Mouse (Mus musculus): Measurements from ENCODE around the gene Bbox1.

The Bbox1 gene

DNA sequence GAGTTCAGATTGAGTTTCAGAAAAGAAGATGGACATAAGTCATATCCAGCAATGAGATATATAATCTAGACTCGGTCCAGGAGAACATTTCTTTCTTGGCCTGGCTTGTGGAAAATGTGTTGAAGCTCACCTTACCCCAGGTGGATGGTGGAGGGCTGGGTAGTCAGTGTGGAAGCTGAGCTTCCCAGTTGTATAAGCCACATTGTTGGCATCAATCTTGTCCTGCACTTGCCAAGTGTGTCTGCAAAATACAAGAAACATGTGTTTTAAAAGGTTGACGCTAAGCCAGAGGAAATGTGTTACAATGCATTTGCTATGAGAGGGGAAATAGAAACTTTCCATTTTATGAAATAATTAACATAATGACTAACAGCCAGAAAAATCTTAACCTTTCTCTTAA lies 38.9 kb downstream of the Bbox1 start:
- in situ Hi-C loops (cut with MboI, MseI) = loop anchor here (10.0 kb wide), 1 partner anchor 1341 kb away; no protein-coding TSS in a partner anchor

DNA sequence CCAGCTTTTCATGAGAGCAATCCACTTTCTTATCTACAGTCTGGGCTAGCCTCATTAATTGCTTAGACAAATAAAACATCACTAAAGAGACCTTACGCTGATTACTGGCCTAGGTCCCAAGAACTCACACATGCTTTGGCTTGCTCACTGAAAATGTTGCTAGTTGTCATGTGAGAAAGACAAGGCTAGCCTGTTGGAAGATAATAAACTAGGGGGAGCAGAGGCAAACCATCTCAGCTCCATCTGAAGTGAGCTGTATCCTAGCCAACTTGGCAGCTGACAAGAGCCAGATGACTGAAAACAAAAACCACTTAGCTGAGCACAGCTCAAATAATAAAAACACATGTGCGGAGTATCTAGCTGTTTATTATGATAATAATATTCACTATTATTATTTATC lies 40.2 kb downstream of the Bbox1 start:
- in situ Hi-C loops (cut with MboI, MseI) = loop anchor here (10.0 kb wide), 1 partner anchor 1339 kb away; no protein-coding TSS in a partner anchor

GRCm38 (mm10) chr2:110269281-110269680 lies 45.1 kb downstream of the Bbox1 start:
- in situ Hi-C loops (cut with MboI, MseI) = no loop called here

- in situ Hi-C loops (cut with MboI, MseI) = no loop called here
Measured at GRCm38 (mm10) chr2:110232252-110232651, 82.1 kb downstream of the Bbox1 start.

GRCm38 (mm10) chr2:110230753-110231152 lies 83.6 kb downstream of the Bbox1 start:
- in situ Hi-C loops (cut with MboI, MseI) = no loop called here

DNA sequence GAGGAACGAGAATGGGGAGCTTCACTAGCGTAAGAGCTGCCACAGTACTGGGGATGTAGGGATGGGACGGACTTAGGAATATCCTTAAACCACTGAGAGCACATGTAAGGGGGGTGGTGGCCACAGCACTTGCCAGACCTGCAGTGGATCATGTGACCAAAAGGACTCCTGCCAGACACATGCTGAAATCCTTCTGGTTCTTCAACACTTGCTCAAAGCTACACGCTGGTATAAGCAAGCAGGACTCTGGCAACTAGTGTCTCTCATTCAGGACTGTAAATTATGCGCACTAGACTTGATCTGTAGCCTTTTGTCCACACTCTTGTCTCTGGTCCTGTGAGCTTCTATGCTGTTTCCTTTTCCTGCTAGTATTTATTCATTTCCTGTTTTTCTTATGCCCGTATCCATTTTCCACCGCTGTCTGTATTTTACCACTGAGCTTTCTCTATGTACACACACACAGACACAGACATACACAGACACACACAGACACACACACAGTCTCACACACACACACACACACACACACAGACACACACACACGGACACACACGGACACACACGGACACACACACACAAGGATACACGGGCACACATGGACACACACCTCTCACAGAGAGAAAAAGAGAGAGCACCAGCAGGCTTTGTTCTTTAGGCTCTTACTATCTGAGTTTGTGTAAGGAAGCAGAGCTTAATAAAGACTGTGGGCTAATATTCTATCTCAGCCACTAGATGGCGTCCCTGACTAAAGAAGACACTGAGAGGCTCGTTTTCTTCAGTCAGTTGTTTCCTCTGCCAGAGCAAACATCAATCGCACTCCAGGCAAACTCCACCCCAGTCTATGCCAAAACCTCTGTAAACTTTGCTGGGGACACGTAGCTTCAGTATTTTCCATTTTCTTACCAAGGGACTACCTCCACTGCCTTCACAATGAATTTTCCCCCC lies 84.9 kb downstream of the Bbox1 start:
- in situ Hi-C loops (cut with MboI, MseI) = loop anchor here (10.0 kb wide), 1 partner anchor 825 kb away; no protein-coding TSS in a partner anchor

DNA sequence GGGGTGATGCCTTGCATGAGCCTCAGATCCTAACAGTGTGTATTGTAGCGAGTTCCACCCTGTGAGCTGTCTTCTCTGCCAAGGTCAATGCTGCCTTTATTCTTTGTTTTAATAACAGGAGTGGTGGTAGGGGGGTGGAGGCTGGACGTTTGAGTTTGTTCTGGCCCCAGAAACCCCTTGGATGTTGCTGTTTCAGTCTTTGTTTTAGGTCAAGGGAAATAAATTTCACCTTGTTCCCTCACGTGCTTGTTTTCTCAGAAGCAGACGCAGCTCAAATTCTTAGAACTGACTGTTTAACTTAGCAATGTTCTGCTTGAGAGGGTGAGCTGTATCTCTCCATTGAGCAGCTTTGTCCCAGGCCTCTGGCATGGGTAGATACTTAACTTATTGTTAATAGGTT lies 87.9 kb downstream of the Bbox1 start:
- in situ Hi-C loops (cut with MboI, MseI) = loop anchor here (10.0 kb wide), 1 partner anchor 828 kb away; no protein-coding TSS in a partner anchor

- in situ Hi-C loops (cut with MboI, MseI) = loop anchor here (10.0 kb wide), 1 partner anchor 829 kb away; no protein-coding TSS in a partner anchor
Measured at GRCm38 (mm10) chr2:110225969-110226368, 88.4 kb downstream of the Bbox1 start.

- in situ Hi-C loops (cut with MboI, MseI) = loop anchor here (10.0 kb wide), 1 partner anchor 832 kb away; no protein-coding TSS in a partner anchor
Measured at GRCm38 (mm10) chr2:110222793-110223192, 91.6 kb downstream of the Bbox1 start.

GRCm38 (mm10) chr2:110220492-110220891 lies 93.9 kb downstream of the Bbox1 start:
- in situ Hi-C loops (cut with MboI, MseI) = loop anchor here (10.0 kb wide), 1 partner anchor 834 kb away; no protein-coding TSS in a partner anchor

DNA sequence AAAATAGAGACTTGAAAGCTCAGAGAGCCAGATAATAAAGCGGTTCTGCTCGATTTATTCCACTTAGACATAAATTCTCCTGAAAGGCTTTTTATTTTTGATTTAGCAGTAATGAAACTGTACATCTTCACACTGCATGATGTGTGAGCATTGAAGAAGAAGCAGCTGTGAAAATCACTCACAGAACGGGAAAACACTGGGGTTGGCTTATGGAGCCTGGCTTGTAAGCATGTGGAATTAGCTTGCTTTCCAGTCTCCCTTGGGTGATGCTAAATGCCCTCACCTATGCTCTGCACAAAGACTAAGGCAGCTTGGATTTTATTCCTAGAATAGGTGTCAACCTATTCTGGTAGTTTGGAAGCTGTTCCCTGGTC lies 98.7 kb downstream of the Bbox1 start:
- in situ Hi-C loops (cut with MboI, MseI) = loop anchor here (10.0 kb wide), 1 partner anchor 1359 kb away; no protein-coding TSS in a partner anchor

GRCm38 (mm10) chr2:110214991-110215684 lies 99.2 kb downstream of the Bbox1 start:
- in situ Hi-C loops (cut with MboI, MseI) = loop anchor here (10.0 kb wide), 1 partner anchor 1360 kb away; no protein-coding TSS in a partner anchor

DNA sequence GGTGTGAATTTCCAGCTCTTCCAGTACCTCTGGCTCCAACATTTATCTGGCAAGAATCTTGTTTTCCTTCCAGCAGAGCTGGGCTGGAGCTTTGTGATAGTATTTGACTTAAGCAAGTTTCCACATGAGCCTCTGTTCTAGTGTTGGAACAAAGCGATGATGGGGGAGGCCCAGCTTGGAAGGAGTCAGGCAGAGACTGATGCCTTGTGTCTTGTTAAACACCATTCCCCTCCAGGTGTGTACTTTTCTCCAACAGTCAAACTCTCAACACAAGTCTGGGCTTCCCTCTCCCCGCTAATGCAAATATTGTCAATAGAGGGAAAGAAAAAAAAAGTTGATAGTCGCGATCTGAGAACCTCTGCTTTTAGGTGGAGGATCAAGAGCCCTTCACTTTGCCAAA lies 100.1 kb downstream of the Bbox1 start:
- in situ Hi-C loops (cut with MboI, MseI) = loop anchor here (10.0 kb wide), 1 partner anchor 1361 kb away; no protein-coding TSS in a partner anchor
